Mouse (Mus musculus) CH12.LX (cell line): Measurements from ENCODE around the gene Psd. TPM values are rescaled to one million over a fixed set of nuclear protein-coding genes. Genes with fewer than 3 reads are reported as not detected.

Experiments used
- DNase-seq: peaks from one replicate; pipeline ENCODE4 v3.0.0-alpha.2; 2013; ENCODE audit errors: extremely low read depth
- H3K27ac ChIP-seq: 2 replicates; pipeline ENCODE4 v1.5.1; 2012; ENCODE audit warnings: low read depth, mild to moderate bottlenecking, control low read depth, moderate library complexity; ENCODE audit not compliant: insufficient read depth
- H3K27me3 ChIP-seq: replicated peaks from 2 replicates; pipeline ENCODE3; 2012; ENCODE audit warnings: inconsistent platforms
- H3K36me3 ChIP-seq, 2 experiments: replicated peaks in 1 of 2; 2 replicates each; pipeline versions ENCODE3 to v1.6.1; 2012; ENCODE audit warnings: inconsistent platforms in 1 of 2, low read length in 1 of 2, mild to moderate bottlenecking in 1 of 2, mixed read lengths in 1 of 2, moderate library complexity in 1 of 2; ENCODE audit not compliant: control insufficient read depth in 1 of 2, insufficient read depth in 1 of 2
- H3K4me1 ChIP-seq, 2 experiments: 2 replicates each; pipeline ENCODE4 v1.6.1; 2012; ENCODE audit warnings: inconsistent platforms in 1 of 2, moderate library complexity in 1 of 2; ENCODE audit not compliant: insufficient read depth in 2 of 2, control insufficient read depth in 1 of 2
- H3K4me2 ChIP-seq: 2 replicates; pipeline ENCODE4 v1.6.1; 2012; ENCODE audit warnings: low read depth, mild to moderate bottlenecking, control low read depth; ENCODE audit not compliant: poor library complexity, insufficient read depth, severe bottlenecking
- H3K4me3 ChIP-seq, 3 experiments: fragments of 150-350 bp in 1 of 3; sonication (generic) in 1 of 3; replicated peaks in 1 of 3; 2 replicates each; pipeline versions ENCODE3 to v1.5.1; 2011 to 2012; ENCODE audit warnings: low read depth in 2 of 3, low read length in 2 of 3, mild to moderate bottlenecking in 2 of 3, moderate library complexity in 2 of 3, control low read depth in 1 of 3, improper control_type of control experiment in 1 of 3, inconsistent platforms in 1 of 3, mixed read lengths in 1 of 3; ENCODE audit not compliant: poor library complexity in 1 of 3
- H3K79me2 ChIP-seq: replicated peaks from 2 replicates; pipeline ENCODE4 v1.6.1; 2012; ENCODE audit warnings: mild to moderate bottlenecking, moderate library complexity; ENCODE audit not compliant: control insufficient read depth, poor library complexity, insufficient read depth, severe bottlenecking; ENCODE audit errors: extremely low read depth
- H3K9ac ChIP-seq: 2 replicates; pipeline ENCODE4 v1.6.1; 2012; ENCODE audit warnings: low read depth, mild to moderate bottlenecking, control low read depth, moderate library complexity; ENCODE audit not compliant: insufficient read depth
- H3K9me3 ChIP-seq: replicated peaks from 2 replicates; pipeline ENCODE3; 2012; ENCODE audit warnings: low read length, inconsistent platforms, mixed read lengths
- BHLHE40 ChIP-seq: IDR thresholded peaks from 2 replicates; pipeline ENCODE4 v1.6.1; 2011; ENCODE audit warnings: mild to moderate bottlenecking, low read depth, low read length, improper control_type of control experiment
- CHD1 ChIP-seq: IDR thresholded peaks from 2 replicates; pipeline ENCODE4 v1.6.1; 2012; ENCODE audit warnings: low read depth, low read length, improper control_type of control experiment, inconsistent platforms
- CHD2 ChIP-seq: IDR thresholded peaks from 2 replicates; pipeline ENCODE4 v1.6.1; 2011; ENCODE audit warnings: low read length, improper control_type of control experiment
- CTCF ChIP-seq, 2 experiments: IDR thresholded peaks in 1 of 2; conservative IDR thresholded peaks in 1 of 2; 2 replicates each; pipeline ENCODE4 v1.5.1; 2011 to 2012; ENCODE audit warnings: low read depth in 2 of 2, low read length in 2 of 2, improper control_type of control experiment in 1 of 2, inconsistent platforms in 1 of 2, mild to moderate bottlenecking in 1 of 2, moderate library complexity in 1 of 2
- EP300 ChIP-seq: IDR thresholded peaks from 2 replicates; pipeline ENCODE4 v1.6.1; 2011; ENCODE audit warnings: low read length, improper control_type of control experiment
- HCFC1 ChIP-seq: IDR thresholded peaks from 2 replicates; pipeline ENCODE4 v1.6.1; 2012; ENCODE audit warnings: low read depth, mild to moderate bottlenecking, inconsistent platforms, low read length, improper control_type of control experiment
- IRF4 ChIP-seq: IDR thresholded peaks from 2 replicates; pipeline ENCODE4 v1.6.1; 2014; ENCODE audit warnings: low read depth, mild to moderate bottlenecking, inconsistent platforms, low read length, improper control_type of control experiment
- JUN ChIP-seq: IDR thresholded peaks from 2 replicates; pipeline ENCODE4 v1.6.1; 2011; ENCODE audit warnings: low read depth, mild to moderate bottlenecking, low read length, improper control_type of control experiment, moderate library complexity; ENCODE audit not compliant: insufficient read depth
- JUND ChIP-seq: conservative IDR thresholded peaks from 2 replicates; pipeline ENCODE4 v1.6.1; 2011; ENCODE audit warnings: low read depth, low read length, improper control_type of control experiment
- KAT2A ChIP-seq: IDR thresholded peaks from 2 replicates; pipeline ENCODE4 v1.6.1; 2012; ENCODE audit warnings: low read length, improper control_type of control experiment, inconsistent platforms; ENCODE audit not compliant: insufficient replicate concordance
- MAX ChIP-seq: IDR thresholded peaks from 2 replicates; pipeline ENCODE4 v1.6.1; 2011; ENCODE audit warnings: low read length, improper control_type of control experiment
- MYC ChIP-seq: IDR thresholded peaks from 2 replicates; pipeline ENCODE4 v1.6.1; 2011; ENCODE audit warnings: low read depth, mild to moderate bottlenecking, improper control_type of control experiment, low read length
- NELFE ChIP-seq: IDR thresholded peaks from 2 replicates; pipeline ENCODE4 v1.6.1; 2011; ENCODE audit warnings: low read depth, low read length, improper control_type of control experiment
- NRF1 ChIP-seq: IDR thresholded peaks from 2 replicates; pipeline ENCODE4 v1.6.1; 2014; ENCODE audit warnings: low read depth, mild to moderate bottlenecking, inconsistent platforms, low read length, improper control_type of control experiment, moderate library complexity
- POLR2A ChIP-seq: IDR thresholded peaks from 2 replicates; pipeline ENCODE4 v1.6.1; 2011; ENCODE audit warnings: low read depth, mild to moderate bottlenecking, improper control_type of control experiment, low read length
- RAD21 ChIP-seq: IDR thresholded peaks from 2 replicates; pipeline ENCODE4 v1.6.1; 2011; ENCODE audit warnings: low read depth, mild to moderate bottlenecking, low read length, improper control_type of control experiment, moderate library complexity
- RCOR1 ChIP-seq: conservative IDR thresholded peaks from 2 replicates; pipeline ENCODE4 v1.6.1; 2012; ENCODE audit warnings: low read depth, mild to moderate bottlenecking, inconsistent platforms, low read length, improper control_type of control experiment
- SIN3A ChIP-seq: IDR thresholded peaks from 2 replicates; pipeline ENCODE4 v1.6.1; 2012; ENCODE audit warnings: low read length, improper control_type of control experiment, inconsistent platforms
- SMC3 ChIP-seq: IDR thresholded peaks from 2 replicates; pipeline ENCODE4 v1.6.1; 2011; ENCODE audit warnings: low read depth, low read length, improper control_type of control experiment
- TBP ChIP-seq: conservative IDR thresholded peaks from 2 replicates; pipeline ENCODE4 v1.6.1; 2011; ENCODE audit warnings: low read depth, low read length, improper control_type of control experiment
- TCF12 ChIP-seq: IDR thresholded peaks from 2 replicates; pipeline ENCODE4 v1.6.1; 2014; ENCODE audit warnings: low read depth, mild to moderate bottlenecking, inconsistent platforms, low read length, improper control_type of control experiment
- UBTF ChIP-seq: IDR thresholded peaks from 2 replicates; pipeline ENCODE4 v1.6.1; 2012; ENCODE audit warnings: low read depth, mild to moderate bottlenecking, inconsistent platforms, low read length, improper control_type of control experiment, moderate library complexity
- USF2 ChIP-seq: conservative IDR thresholded peaks from 2 replicates; pipeline ENCODE4 v1.6.1; 2011; ENCODE audit warnings: low read depth, low read length, improper control_type of control experiment
- ZC3H11A ChIP-seq: IDR thresholded peaks from 2 replicates; pipeline ENCODE4 v1.6.1; 2012; ENCODE audit warnings: low read depth, mild to moderate bottlenecking, inconsistent platforms, low read length, improper control_type of control experiment
- ZKSCAN1 ChIP-seq: IDR thresholded peaks from 2 replicates; pipeline ENCODE4 v1.6.1; 2012; ENCODE audit warnings: low read depth, inconsistent platforms, low read length, improper control_type of control experiment, borderline replicate concordance
- ZMIZ1 ChIP-seq: IDR thresholded peaks from 2 replicates; pipeline ENCODE4 v1.6.1; 2012; ENCODE audit warnings: low read depth, mild to moderate bottlenecking, inconsistent platforms, low read length, improper control_type of control experiment
- ZNF384 ChIP-seq: IDR thresholded peaks from 2 replicates; pipeline ENCODE4 v1.6.1; 2012; ENCODE audit warnings: low read depth, low read length, improper control_type of control experiment, inconsistent platforms
- dilution Hi-C: fragments of 300-500 bp; cut with MboI; formaldehyde crosslinking; loops from 2 replicates; pipeline ENCODE4 v1.14.3; 2020; ENCODE audit warnings: low sequenced_read_pairs; ENCODE audit not compliant: extremely low pct_unique_long_range_greater_than_20kb, extremely low pct_ligation_motif_present
- in situ Hi-C: fragments of 300-500 bp; cut with MboI; formaldehyde crosslinking; loops from 3 replicates; pipeline ENCODE4 v1.14.3; 2019; ENCODE audit warnings: low sequenced_read_pairs, low pct_ligation_motif_present, low pct_unique_long_range_greater_than_20kb, mixed read lengths
- polyA plus RNA-seq: library from polyadenylated mRNA; unstranded; fragments of >175 nt; gene quantifications from 2 replicates; pipeline ENCODE4 v1.2.1, GENCODE M21; 2012; ENCODE audit warnings: low read depth; ENCODE audit not compliant: insufficient read length
- total RNA-seq, 2 experiments: library from RNA; depleted of rRNA; stranded (reverse); fragments of 300-350 nt in 1 of 2; fragments of >200 nt in 1 of 2; gene quantifications; 2 replicates each; pipeline ENCODE4 v1.2.3; 2012 to 2014

Psd gene
- total and polyA plus RNA-seq, 3 experiments, result 0.70 to 20.1 (median 2.2) TPM

DNA sequence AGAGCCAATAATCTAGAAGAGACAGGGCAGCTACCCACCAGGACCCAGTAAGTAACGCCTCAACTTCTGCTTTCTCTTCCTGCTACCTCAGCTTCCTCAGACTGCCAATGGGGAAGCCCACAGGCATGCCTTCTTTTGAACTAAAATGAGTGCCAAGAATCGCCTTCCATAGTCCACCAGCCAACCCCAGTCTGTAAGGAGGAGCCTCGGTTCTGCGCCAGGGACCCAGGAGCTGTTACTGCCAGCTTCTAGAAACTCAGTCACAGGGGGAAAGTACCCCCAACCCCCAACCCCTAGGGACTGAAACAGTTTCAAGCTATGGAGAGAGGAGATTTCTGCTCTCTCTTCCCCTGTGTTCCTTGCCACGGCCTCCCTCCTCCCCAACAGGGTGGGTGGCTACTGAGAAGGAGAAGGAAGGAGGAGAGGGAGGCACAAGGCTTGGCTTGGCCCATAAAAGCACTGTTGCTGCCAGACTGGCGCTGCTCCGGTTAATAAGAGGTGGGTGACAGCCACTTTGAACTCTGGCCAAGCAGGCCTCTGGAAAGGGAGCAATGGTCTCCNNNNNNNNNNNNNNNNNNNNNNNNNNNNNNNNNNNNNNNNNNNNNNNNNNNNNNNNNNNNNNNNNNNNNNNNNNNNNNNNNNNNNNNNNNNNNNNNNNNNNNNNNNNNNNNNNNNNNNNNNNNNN, 12.5 kb upstream of the Psd start (continued):
- no peak for TF ChIP-seq RCOR1
- TF ChIP-seq UBTF, result peak; percentile 76
- TF ChIP-seq SIN3A, result peak; percentile 21; the same call in 1 of the 2 replicates
- peak; percentile 52; the same call in 1 of the 2 replicates for TF ChIP-seq NELFE
- TF ChIP-seq JUN, result no peak
- TF ChIP-seq POLR2A, result peak; percentile 60
- no peak for TF ChIP-seq MAX
- TF ChIP-seq ZMIZ1, result peak; percentile 67
- TF ChIP-seq USF2, result no peak

DNA sequence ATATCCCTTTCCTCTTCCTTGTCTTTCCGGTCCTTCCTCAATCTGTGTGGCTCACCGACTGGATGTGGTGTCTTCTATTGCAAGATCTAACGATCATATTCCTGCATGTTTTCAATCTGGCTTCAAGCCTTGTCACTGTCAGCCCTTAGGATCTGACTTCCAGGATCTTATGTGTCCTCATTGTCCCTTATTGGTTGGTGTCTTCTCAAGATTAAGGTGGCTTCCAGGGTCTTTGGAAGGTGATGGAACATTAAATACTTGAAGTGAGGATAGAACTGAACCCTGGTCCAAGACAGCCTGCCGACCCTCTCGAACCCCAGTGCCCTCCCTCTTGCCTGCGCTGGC, 12.0 kb upstream of the Psd start:
- Histone ChIP-seq H3K79me2 (0 out of 2 replicates have a peak, but pooled peaks cover 2% of the 10 kb centered on the region), H3K9ac (peak overlapping the region; percentile 79), H3K4me1 (peaks cover 16 to 53% of the 10 kb centered on the region in 2 experiments), H3K27ac (peak overlapping the region; percentile 68), H3K27me3 (no peaks in the 10 kb centered on the region), H3K4me3 (peak overlapping the region; percentile 51 to 84 (median 61)), H3K36me3 (peaks cover 0 to 16% of the 10 kb centered on the region in 2 experiments), H3K4me2 (peak overlapping the region; percentile 87), H3K9me3 (no peaks in the 10 kb centered on the region)
- dilution Hi-C loops, result no loop called here
- no peak for DNase-seq
- TF ChIP-seq TCF12 (no peak), ZKSCAN1 (no peak), HCFC1 (no peak), CHD1 (0 out of 2 replicates have a peak, but pooled peaks have one; percentile 54), CTCF (conservative IDR thresholded peaks at IDR 0.05 in 1 of 2, IDR thresholded peaks at IDR 0.05 in 1 of 2; ENCODE audit: low read depth in 2 of 2, low read length in 2 of 2) (no peak), JUND (no peak)
- in situ Hi-C loops, result no loop called here

DNA sequence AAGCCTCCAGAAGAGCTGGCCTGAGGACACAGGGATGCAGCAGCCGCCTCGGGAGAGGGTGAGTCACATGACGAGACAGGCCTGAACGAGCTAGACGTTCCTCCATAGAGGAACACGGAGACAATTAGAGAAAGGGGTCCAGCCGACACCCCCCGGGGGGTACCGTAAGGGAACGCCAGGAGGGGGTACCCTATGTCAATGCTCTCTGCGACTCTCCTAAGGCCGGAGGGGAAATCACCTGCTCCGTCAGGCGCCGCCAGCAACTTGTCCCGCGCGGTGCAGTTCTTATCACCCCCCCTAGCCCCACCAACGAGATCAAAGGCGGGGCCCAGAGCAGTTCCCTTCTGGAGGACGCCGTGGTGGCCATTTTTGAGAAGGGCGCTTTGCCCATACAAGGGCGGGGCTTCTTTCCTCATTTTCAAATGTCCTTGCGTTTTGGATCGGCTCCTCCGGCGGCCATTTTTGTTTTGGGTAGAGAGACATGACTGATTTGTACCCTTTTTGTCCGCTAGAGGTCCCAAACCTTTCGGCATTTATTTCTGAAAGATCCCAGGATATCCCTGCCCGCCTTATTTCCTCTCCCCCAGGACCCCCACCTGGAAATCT, 11.5 kb upstream of the Psd start, which contains the start of gene Cuedc2:
Gene Cuedc2, minus strand, starts transcription at position 372 of the 606 bp plus-strand sequence.
- peak; percentile 97 for DNase-seq
- H3K79me2 ChIP-seq, result 0 out of 2 replicates have a peak, but pooled peaks cover 2% of the 10 kb centered on the region
- peaks cover 0 to 15% of the 10 kb centered on the region in 2 experiments for H3K36me3 ChIP-seq
- dilution Hi-C loops, result no loop called here
- H3K27me3 ChIP-seq, result no peaks in the 10 kb centered on the region
- peak within 1 kb of the TSS; percentile 71 to 84 (median 81) for H3K4me3 ChIP-seq
- H3K27ac ChIP-seq, result peak within 1 kb of the TSS; percentile 68
- peak within 1 kb of the TSS; percentile 79 for H3K9ac ChIP-seq
- no peaks in the 10 kb centered on the region for H3K9me3 ChIP-seq
- H3K4me1 ChIP-seq, result peaks cover 12 to 49% of the 10 kb centered on the region in 2 experiments
- peak within 1 kb of the TSS; percentile 97 for H3K4me2 ChIP-seq
- in situ Hi-C loops, result no loop called here
- TF ChIP-seq EP300 (no peak), SIN3A (peak; percentile 92), KAT2A (peak; percentile 77; the same call in 1 of the 2 replicates), CTCF (conservative IDR thresholded peaks at IDR 0.05 in 1 of 2, IDR thresholded peaks at IDR 0.05 in 1 of 2; ENCODE audit: low read depth in 2 of 2, low read length in 2 of 2) (peak; percentile 40 to 81), RAD21 (peak; percentile 34), RCOR1 (peak; percentile 54; the same call in 1 of the 2 replicates), SMC3 (peak; percentile 61), POLR2A (peak; percentile 77), NRF1 (peak; percentile 81), BHLHE40 (no peak; the same call in 1 of the 2 replicates), CHD2 (peak; percentile 74), CHD1 (no peak), USF2 (peak; percentile 33; the same call in 1 of the 2 replicates), JUN (no peak), ZC3H11A (no peak), IRF4 (peak; percentile 68), MYC (peak; percentile 83), JUND (no peak; the same call in 1 of the 2 replicates), TBP (peak; percentile 59; the same call in 1 of the 2 replicates), ZNF384 (0 out of 2 replicates have a peak, but pooled peaks have one; percentile 12)
